Mouse (Mus musculus) CH12.LX (cell line): Measurements from ENCODE around the gene Sh3glb2. TPM values are rescaled to one million over a fixed set of nuclear protein-coding genes. Genes with fewer than 3 reads are reported as not detected.

Experiments
- DNase-seq: peaks from one replicate; pipeline ENCODE4 v3.0.0-alpha.2; 2013; ENCODE audit errors: extremely low read depth
- H3K27ac ChIP-seq: 2 replicates; pipeline ENCODE4 v1.5.1; 2012; ENCODE audit warnings: low read depth, mild to moderate bottlenecking, control low read depth, moderate library complexity; ENCODE audit not compliant: insufficient read depth
- H3K27me3 ChIP-seq: replicated peaks from 2 replicates; pipeline ENCODE3; 2012; ENCODE audit warnings: inconsistent platforms
- H3K36me3 ChIP-seq, 2 experiments: replicated peaks in 1 of 2; 2 replicates each; pipeline versions ENCODE3 to v1.6.1; 2012; ENCODE audit warnings: inconsistent platforms in 1 of 2, low read length in 1 of 2, mild to moderate bottlenecking in 1 of 2, mixed read lengths in 1 of 2, moderate library complexity in 1 of 2; ENCODE audit not compliant: control insufficient read depth in 1 of 2, insufficient read depth in 1 of 2
- H3K4me1 ChIP-seq, 2 experiments: 2 replicates each; pipeline ENCODE4 v1.6.1; 2012; ENCODE audit warnings: inconsistent platforms in 1 of 2, moderate library complexity in 1 of 2; ENCODE audit not compliant: insufficient read depth in 2 of 2, control insufficient read depth in 1 of 2
- H3K4me2 ChIP-seq: 2 replicates; pipeline ENCODE4 v1.6.1; 2012; ENCODE audit warnings: low read depth, mild to moderate bottlenecking, control low read depth; ENCODE audit not compliant: poor library complexity, insufficient read depth, severe bottlenecking
- H3K4me3 ChIP-seq, 3 experiments: fragments of 150-350 bp in 1 of 3; sonication (generic) in 1 of 3; replicated peaks in 1 of 3; 2 replicates each; pipeline versions ENCODE3 to v1.5.1; 2011 to 2012; ENCODE audit warnings: low read depth in 2 of 3, low read length in 2 of 3, mild to moderate bottlenecking in 2 of 3, moderate library complexity in 2 of 3, control low read depth in 1 of 3, improper control_type of control experiment in 1 of 3, inconsistent platforms in 1 of 3, mixed read lengths in 1 of 3; ENCODE audit not compliant: poor library complexity in 1 of 3
- H3K79me2 ChIP-seq: replicated peaks from 2 replicates; pipeline ENCODE4 v1.6.1; 2012; ENCODE audit warnings: mild to moderate bottlenecking, moderate library complexity; ENCODE audit not compliant: control insufficient read depth, poor library complexity, insufficient read depth, severe bottlenecking; ENCODE audit errors: extremely low read depth
- H3K9ac ChIP-seq: 2 replicates; pipeline ENCODE4 v1.6.1; 2012; ENCODE audit warnings: low read depth, mild to moderate bottlenecking, control low read depth, moderate library complexity; ENCODE audit not compliant: insufficient read depth
- H3K9me3 ChIP-seq: replicated peaks from 2 replicates; pipeline ENCODE3; 2012; ENCODE audit warnings: low read length, inconsistent platforms, mixed read lengths
- BHLHE40 ChIP-seq: IDR thresholded peaks from 2 replicates; pipeline ENCODE4 v1.6.1; 2011; ENCODE audit warnings: mild to moderate bottlenecking, low read depth, low read length, improper control_type of control experiment
- CHD1 ChIP-seq: IDR thresholded peaks from 2 replicates; pipeline ENCODE4 v1.6.1; 2012; ENCODE audit warnings: low read depth, low read length, improper control_type of control experiment, inconsistent platforms
- CTCF ChIP-seq, 2 experiments: IDR thresholded peaks in 1 of 2; conservative IDR thresholded peaks in 1 of 2; 2 replicates each; pipeline ENCODE4 v1.5.1; 2011 to 2012; ENCODE audit warnings: low read depth in 2 of 2, low read length in 2 of 2, improper control_type of control experiment in 1 of 2, inconsistent platforms in 1 of 2, mild to moderate bottlenecking in 1 of 2, moderate library complexity in 1 of 2
- E2F4 ChIP-seq: IDR thresholded peaks from 2 replicates; pipeline ENCODE4 v1.6.1; 2011; ENCODE audit warnings: low read depth, low read length, improper control_type of control experiment; ENCODE audit not compliant: insufficient replicate concordance
- EP300 ChIP-seq: IDR thresholded peaks from 2 replicates; pipeline ENCODE4 v1.6.1; 2011; ENCODE audit warnings: low read length, improper control_type of control experiment
- IRF4 ChIP-seq: IDR thresholded peaks from 2 replicates; pipeline ENCODE4 v1.6.1; 2014; ENCODE audit warnings: low read depth, mild to moderate bottlenecking, inconsistent platforms, low read length, improper control_type of control experiment
- MAZ ChIP-seq: IDR thresholded peaks from 2 replicates; pipeline ENCODE4 v1.6.1; 2012; ENCODE audit warnings: low read depth, mild to moderate bottlenecking, inconsistent platforms, low read length, improper control_type of control experiment, moderate library complexity
- MEF2A ChIP-seq: IDR thresholded peaks from 2 replicates; pipeline ENCODE4 v1.6.1; 2014; ENCODE audit warnings: low read depth, mild to moderate bottlenecking, inconsistent platforms, low read length, improper control_type of control experiment, borderline replicate concordance
- MXI1 ChIP-seq: IDR thresholded peaks from 2 replicates; pipeline ENCODE4 v1.6.1; 2011; ENCODE audit warnings: mild to moderate bottlenecking, low read depth, low read length, improper control_type of control experiment
- MYC ChIP-seq: IDR thresholded peaks from 2 replicates; pipeline ENCODE4 v1.6.1; 2011; ENCODE audit warnings: low read depth, mild to moderate bottlenecking, improper control_type of control experiment, low read length
- NELFE ChIP-seq: IDR thresholded peaks from 2 replicates; pipeline ENCODE4 v1.6.1; 2011; ENCODE audit warnings: low read depth, low read length, improper control_type of control experiment
- NRF1 ChIP-seq: IDR thresholded peaks from 2 replicates; pipeline ENCODE4 v1.6.1; 2014; ENCODE audit warnings: low read depth, mild to moderate bottlenecking, inconsistent platforms, low read length, improper control_type of control experiment, moderate library complexity
- POLR2A ChIP-seq: IDR thresholded peaks from 2 replicates; pipeline ENCODE4 v1.6.1; 2011; ENCODE audit warnings: low read depth, mild to moderate bottlenecking, improper control_type of control experiment, low read length
- POLR2AphosphoS2 ChIP-seq: IDR thresholded peaks from 2 replicates; pipeline ENCODE4 v1.6.1; 2011; ENCODE audit warnings: low read depth, low read length, improper control_type of control experiment
- RAD21 ChIP-seq: IDR thresholded peaks from 2 replicates; pipeline ENCODE4 v1.6.1; 2011; ENCODE audit warnings: low read depth, mild to moderate bottlenecking, low read length, improper control_type of control experiment, moderate library complexity
- RCOR1 ChIP-seq: conservative IDR thresholded peaks from 2 replicates; pipeline ENCODE4 v1.6.1; 2012; ENCODE audit warnings: low read depth, mild to moderate bottlenecking, inconsistent platforms, low read length, improper control_type of control experiment
- SIN3A ChIP-seq: IDR thresholded peaks from 2 replicates; pipeline ENCODE4 v1.6.1; 2012; ENCODE audit warnings: low read length, improper control_type of control experiment, inconsistent platforms
- TBP ChIP-seq: conservative IDR thresholded peaks from 2 replicates; pipeline ENCODE4 v1.6.1; 2011; ENCODE audit warnings: low read depth, low read length, improper control_type of control experiment
- TCF12 ChIP-seq: IDR thresholded peaks from 2 replicates; pipeline ENCODE4 v1.6.1; 2014; ENCODE audit warnings: low read depth, mild to moderate bottlenecking, inconsistent platforms, low read length, improper control_type of control experiment
- USF1 ChIP-seq: IDR thresholded peaks from 2 replicates; pipeline ENCODE4 v1.6.1; 2014; ENCODE audit warnings: low read depth, mild to moderate bottlenecking, inconsistent platforms, low read length, improper control_type of control experiment
- ZKSCAN1 ChIP-seq: IDR thresholded peaks from 2 replicates; pipeline ENCODE4 v1.6.1; 2012; ENCODE audit warnings: low read depth, inconsistent platforms, low read length, improper control_type of control experiment, borderline replicate concordance
- ZMIZ1 ChIP-seq: IDR thresholded peaks from 2 replicates; pipeline ENCODE4 v1.6.1; 2012; ENCODE audit warnings: low read depth, mild to moderate bottlenecking, inconsistent platforms, low read length, improper control_type of control experiment
- dilution Hi-C: fragments of 300-500 bp; cut with MboI; formaldehyde crosslinking; loops from 2 replicates; pipeline ENCODE4 v1.14.3; 2020; ENCODE audit warnings: low sequenced_read_pairs; ENCODE audit not compliant: extremely low pct_unique_long_range_greater_than_20kb, extremely low pct_ligation_motif_present
- in situ Hi-C: fragments of 300-500 bp; cut with MboI; formaldehyde crosslinking; loops from 3 replicates; pipeline ENCODE4 v1.14.3; 2019; ENCODE audit warnings: low sequenced_read_pairs, low pct_ligation_motif_present, low pct_unique_long_range_greater_than_20kb, mixed read lengths
- polyA plus RNA-seq: library from polyadenylated mRNA; unstranded; fragments of >175 nt; gene quantifications from 2 replicates; pipeline ENCODE4 v1.2.1, GENCODE M21; 2012; ENCODE audit warnings: low read depth; ENCODE audit not compliant: insufficient read length
- total RNA-seq, 2 experiments: library from RNA; depleted of rRNA; stranded (reverse); fragments of 300-350 nt in 1 of 2; fragments of >200 nt in 1 of 2; gene quantifications; 2 replicates each; pipeline ENCODE4 v1.2.3; 2012 to 2014

Sh3glb2 gene
- total and polyA plus RNA-seq, 3 experiments, result 27.2 to 47.8 (median 38.9) TPM

DNA sequence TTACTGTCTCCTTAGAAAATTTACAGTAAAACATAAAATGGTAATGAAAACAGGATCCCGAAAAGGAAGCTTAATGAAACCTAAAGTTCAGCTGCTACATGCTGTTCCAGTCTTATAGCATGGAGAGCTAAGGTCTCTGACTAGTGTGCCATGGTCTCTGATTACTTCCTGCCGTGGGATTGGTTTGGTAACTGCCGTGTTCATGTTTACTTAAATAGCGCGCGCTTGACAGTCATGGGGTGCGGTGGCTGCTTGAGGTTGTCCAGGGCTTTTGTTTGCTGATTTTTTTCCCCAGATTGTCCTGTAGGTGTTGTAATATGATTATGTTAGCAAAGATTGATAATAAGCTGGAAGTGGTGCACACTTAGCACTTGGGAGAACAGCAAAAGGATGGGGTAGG lies 53.0 kb downstream of the Sh3glb2 start:
- no peaks in the 10 kb centered on the region for H3K4me1 ChIP-seq
- dilution Hi-C loops, result no loop called here
- DNase-seq, result no peak
- no peaks in the 10 kb centered on the region for H3K79me2 ChIP-seq
- H3K4me3 ChIP-seq, result no peak overlapping the region
- H3K27ac ChIP-seq, result no peak overlapping the region
- no peaks in the 10 kb centered on the region for H3K9me3 ChIP-seq
- no peak for TF ChIP-seq MEF2A
- no peak for TF ChIP-seq POLR2AphosphoS2
- no peak for TF ChIP-seq RAD21
- TF ChIP-seq SIN3A, result no peak
- TF ChIP-seq EP300, result no peak
- TF ChIP-seq MYC, result no peak
- no peak for TF ChIP-seq ZKSCAN1
- no peak for TF ChIP-seq NRF1
- no peak for TF ChIP-seq TBP
- TF ChIP-seq ZMIZ1, result no peak
- no peak for TF ChIP-seq CHD1
- no peak for TF ChIP-seq IRF4
- no peak for TF ChIP-seq USF1
- no peaks in the 10 kb centered on the region for H3K27me3 ChIP-seq
- in situ Hi-C loops, result no loop called here
- no peak overlapping the region for H3K4me2 ChIP-seq
- peaks cover 68 to 99% of the 10 kb centered on the region in 2 experiments for H3K36me3 ChIP-seq
- H3K9ac ChIP-seq, result no peak overlapping the region

DNA sequence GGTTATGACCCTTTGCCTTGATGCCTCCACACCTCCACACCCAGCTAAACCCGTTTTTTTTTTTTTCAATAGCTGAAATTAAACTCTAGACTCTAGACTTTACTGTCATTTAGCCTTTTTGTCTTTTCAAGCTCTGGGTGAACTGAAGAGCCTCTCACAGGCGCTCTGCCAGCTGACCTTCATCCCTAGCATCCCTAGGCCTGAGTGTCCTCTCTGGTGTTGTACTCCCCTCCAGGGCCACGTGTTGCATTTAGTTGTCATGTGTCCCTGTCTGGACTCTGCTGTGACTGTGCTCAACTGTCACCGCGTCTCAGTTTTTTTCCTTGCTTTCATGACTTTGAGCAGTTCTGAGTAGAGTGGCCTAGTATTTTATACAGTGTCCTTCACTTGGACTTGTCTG lies 59.2 kb downstream of the Sh3glb2 start:
- Histone ChIP-seq H3K4me2 (no peak overlapping the region), H3K9ac (no peak overlapping the region), H3K4me3 (no peak overlapping the region), H3K9me3 (no peaks in the 10 kb centered on the region), H3K4me1 (no peaks in the 10 kb centered on the region), H3K27me3 (no peaks in the 10 kb centered on the region), H3K27ac (no peak overlapping the region), H3K36me3 (peaks cover 44 to 87% of the 10 kb centered on the region in 2 experiments), H3K79me2 (no peaks in the 10 kb centered on the region; the same call in 1 of the 2 replicates)
- no peak for DNase-seq
- dilution Hi-C loops (no loop called here), in situ Hi-C loops (no loop called here)
- no peak for TF ChIP-seq TCF12
- no peak for TF ChIP-seq BHLHE40
- no peak for TF ChIP-seq TBP
- no peak for TF ChIP-seq NELFE
- no peak for TF ChIP-seq RCOR1
- no peak for TF ChIP-seq CTCF (conservative IDR thresholded peaks at IDR 0.05 in 1 of 2, IDR thresholded peaks at IDR 0.05 in 1 of 2; ENCODE audit: low read depth in 2 of 2, low read length in 2 of 2)
- TF ChIP-seq EP300, result no peak
- no peak for TF ChIP-seq MAZ
- no peak for TF ChIP-seq POLR2AphosphoS2
- TF ChIP-seq RAD21, result no peak
- TF ChIP-seq MXI1, result no peak
- no peak for TF ChIP-seq E2F4
- no peak for TF ChIP-seq POLR2A
- no peak for TF ChIP-seq ZMIZ1
